Mouse (Mus musculus): ENCODE results near the gene Rergl. TPM values are rescaled to one million over a fixed set of nuclear protein-coding genes. Genes with fewer than 3 reads are reported as not detected.

The Rergl gene
- polyA plus RNA-seq, 1 experiment = not detected

GRCm38 (mm10) chr6:139443999-139444398, 57.8 kb downstream of the Rergl start:
- TF ChIP-seq POLR2A (IDR thresholded peaks at IDR 0.05; ENCODE audit: low read depth, low read length) (no peak), CTCF (IDR thresholded peaks at IDR 0.05; ENCODE audit: borderline replicate concordance, insufficient read depth, low read length) (no peak)
- H3K4me3 ChIP-seq (ENCODE audit: insufficient read depth, low read length) = no peak overlapping the region
- H3K4me1 ChIP-seq (ENCODE audit: control insufficient read depth, insufficient read depth, low read length) = no peaks in the 10 kb centered on the region

More at GRCm38 (mm10) chr6:139443999-139444398, 57.8 kb downstream of the Rergl start:
- no peak overlapping the region for H3K27ac ChIP-seq (ENCODE audit: insufficient read depth, low read length)

Other genes starting within 250 kb of the Rergl start
- not detected in 2 replicates for gene Pik3c2g, start 85.2 kb upstream of the Rergl start, polyA plus RNA-seq (2011; ENCODE audit: insufficient read length, low read depth, missing spikeins)

All from embryonic fibroblast, embryonic 13.5 days (primary cell).